Mouse (Mus musculus) liver, adult 2 months (tissue): ENCODE data around the gene Ift88.

Experiments used
- CTCF ChIP-seq: fragments of 200-500 bp; IDR thresholded peaks from 2 replicates; pipeline ENCODE4 v1.5.1; 2011; ENCODE audit warnings: low read depth, low read length, control low read depth
- POLR2A ChIP-seq: fragments of 200-500 bp; IDR thresholded peaks from 2 replicates; pipeline ENCODE4 v1.6.1; 2011; ENCODE audit warnings: low read length, control low read depth; ENCODE audit not compliant: insufficient read depth; ENCODE audit errors: extremely low read depth

GRCm38 (mm10) chr14:57535646-57536045 lies 111.8 kb downstream of the Ift88 start:
- TF ChIP-seq CTCF (no peak), POLR2A (no peak)
